24 mouse cellular contexts compared by ENCODE assay signal in genomic region chr9:110440559-110440958, GRCm38 (mm10). TPM values are rescaled to one million over a fixed set of nuclear protein-coding genes. Genes with fewer than 3 reads are reported as not detected.
DNase-seq lines count a peak whose midpoint lies in the region; ATAC-seq lines count a peak whose summit lies in the region.
"Had no signal": no experiment of that assay in that cellular context is flagged by ENCODE, and none has a peak within 500 bp of the region (broad histone marks: within the 10 kb centered on the region; RNA-seq: fewer than 3 reads in every experiment).

No protein-coding gene starts in this region.

- no peak overlapping the region for H3K27ac ChIP-seq in midbrain, embryonic 11.5 days (ENCODE audit: low read depth, low read length)
- H3K27ac ChIP-seq in midbrain, embryonic 14.5 days (replicated peaks; ENCODE audit: low read depth, low read length): no peak overlapping the region
- H3K27ac ChIP-seq in liver, embryonic 12.5 days: peak overlapping the region; percentile 36
- no peak overlapping the region for H3K27ac ChIP-seq in heart, embryonic 10.5 days
- H3K27ac ChIP-seq: embryonic facial prominence, embryonic 13.5 days; forebrain, embryonic 12.5 days; limb, embryonic 15.5 days; neural tube, embryonic 15.5 days; stomach, postnatal 0 days had no signal

- no peak overlapping the region for H3K4me2 ChIP-seq in midbrain, embryonic 11.5 days
- H3K4me2 ChIP-seq in midbrain, embryonic 14.5 days (ENCODE audit: low read length): no peak overlapping the region
- 0 out of 2 replicates have a peak overlapping the region, but pooled peaks have one; percentile 20 for H3K4me2 ChIP-seq in liver, embryonic 12.5 days
- H3K4me2 ChIP-seq: embryonic facial prominence, embryonic 13.5 days; forebrain, embryonic 12.5 days; heart, embryonic 11.5 days; limb, embryonic 15.5 days; neural tube, embryonic 15.5 days had no signal

- no peak for ATAC-seq in midbrain, embryonic 11.5 days (ENCODE audit: low FRiP score)
- ATAC-seq in midbrain, embryonic 14.5 days (ENCODE audit: low FRiP score, low TSS enrichment): no peak
- peak; percentile 61 for ATAC-seq in liver, embryonic 12.5 days
- ATAC-seq: CD4-positive, CD25-positive, alpha-beta regulatory T cell, adult 4 months had no signal

- no peaks in the 10 kb centered on the region; the same call in 1 of the 2 replicates for H3K36me3 ChIP-seq in midbrain, embryonic 11.5 days (ENCODE audit: control insufficient read depth, insufficient read depth, low read length)
- peaks cover 30% of the 10 kb centered on the region for H3K36me3 ChIP-seq in midbrain, embryonic 14.5 days (ENCODE audit: control insufficient read depth, insufficient read depth, low read length)
- H3K36me3 ChIP-seq in liver, embryonic 12.5 days: peaks cover 10% of the 10 kb centered on the region
- H3K36me3 ChIP-seq in megakaryocyte, embryonic 14.5 days (replicated peaks; ENCODE audit: low read length): peaks cover 64% of the 10 kb centered on the region
- H3K36me3 ChIP-seq in heart, embryonic 10.5 days: peaks cover 50% of the 10 kb centered on the region

- H3K9ac ChIP-seq in midbrain, embryonic 11.5 days (ENCODE audit: low read length): no peak overlapping the region
- H3K9ac ChIP-seq in midbrain, embryonic 14.5 days (replicated peaks; ENCODE audit: low read length): no peak overlapping the region
- no peak overlapping the region for H3K9ac ChIP-seq in liver, embryonic 12.5 days
- H3K9ac ChIP-seq: embryonic facial prominence, embryonic 13.5 days; forebrain, embryonic 12.5 days; limb, embryonic 15.5 days; neural tube, embryonic 15.5 days had no signal

- peak; percentile 72 for DNase-seq in midbrain, embryonic 11.5 days (ENCODE audit: low spot score, missing footprints)
- DNase-seq in midbrain, embryonic 14.5 days: no peak
- no peak for DNase-seq in adrenal gland, postnatal 4 days (ENCODE audit: low spot score in 2 of 2)
- no peak for DNase-seq in adipocyte (ENCODE audit: low spot score)
- DNase-seq in heart, embryonic 10.5 days (ENCODE audit: low spot score): no peak
- no peak for DNase-seq in lung, adult 18-20 months
- DNase-seq: adrenal gland, adult 2 months; cerebellum, adult 18-20 months; cerebellum, postnatal 25 days; embryo, embryonic 11 days; thymus, adult 2 months had no signal

- no peaks in the 10 kb centered on the region for H3K9me3 ChIP-seq in midbrain, embryonic 11.5 days (ENCODE audit: control insufficient read depth, low read length)
- no peaks in the 10 kb centered on the region for H3K9me3 ChIP-seq in midbrain, embryonic 14.5 days (ENCODE audit: control insufficient read depth, low read length)
- no peaks in the 10 kb centered on the region for H3K9me3 ChIP-seq in liver, embryonic 12.5 days (replicated peaks)
- no peaks in the 10 kb centered on the region for H3K9me3 ChIP-seq in megakaryocyte, embryonic 14.5 days
- no peaks in the 10 kb centered on the region for H3K9me3 ChIP-seq in heart, embryonic 10.5 days
- H3K9me3 ChIP-seq: embryonic facial prominence, embryonic 13.5 days; forebrain, embryonic 12.5 days; limb, embryonic 15.5 days; neural tube, embryonic 15.5 days had no signal

- no peaks in the 10 kb centered on the region for H3K4me1 ChIP-seq in midbrain, embryonic 11.5 days (ENCODE audit: control insufficient read depth, insufficient read depth, low read length)
- no peaks in the 10 kb centered on the region for H3K4me1 ChIP-seq in midbrain, embryonic 14.5 days (ENCODE audit: control insufficient read depth, insufficient read depth, low read length)
- H3K4me1 ChIP-seq in liver, embryonic 12.5 days: peaks cover 16% of the 10 kb centered on the region
- H3K4me1 ChIP-seq in megakaryocyte, embryonic 14.5 days: peaks cover 68% of the 10 kb centered on the region
- no peaks in the 10 kb centered on the region for H3K4me1 ChIP-seq in heart, embryonic 10.5 days
- H3K4me1 ChIP-seq: embryonic facial prominence, embryonic 13.5 days; forebrain, embryonic 12.5 days; limb, embryonic 15.5 days; neural tube, embryonic 15.5 days had no signal

- H3K27me3 ChIP-seq in midbrain, embryonic 11.5 days (ENCODE audit: control insufficient read depth, insufficient read depth, low read length): no peaks in the 10 kb centered on the region
- no peaks in the 10 kb centered on the region for H3K27me3 ChIP-seq in midbrain, embryonic 14.5 days (ENCODE audit: control insufficient read depth, insufficient read depth, low read length)
- no peaks in the 10 kb centered on the region for H3K27me3 ChIP-seq in liver, embryonic 12.5 days (replicated peaks)
- no peaks in the 10 kb centered on the region for H3K27me3 ChIP-seq in megakaryocyte, embryonic 14.5 days (replicated peaks)
- no peaks in the 10 kb centered on the region for H3K27me3 ChIP-seq in heart, embryonic 10.5 days (ENCODE audit: insufficient read depth, poor library complexity, severe bottlenecking)
- H3K27me3 ChIP-seq: embryonic facial prominence, embryonic 13.5 days; forebrain, embryonic 12.5 days; limb, embryonic 15.5 days; neural tube, embryonic 15.5 days had no signal

- WGBS in midbrain, embryonic 11.5 days: 91% methylated on average over 6 of the region's 6 CpGs
- WGBS in midbrain, embryonic 14.5 days: 89% methylated on average over 6 of the region's 6 CpGs
- 37% methylated on average over 6 of the region's 6 CpGs for WGBS in liver, embryonic 12.5 days (ENCODE audit: insufficient replicate concordance)
- 89% methylated on average over 6 of the region's 6 CpGs for WGBS in heart, embryonic 10.5 days

- H3K4me3 ChIP-seq in midbrain, embryonic 11.5 days (ENCODE audit: low read depth, low read length): no peak overlapping the region
- H3K4me3 ChIP-seq in midbrain, embryonic 14.5 days (replicated peaks; ENCODE audit: low read depth, low read length): no peak overlapping the region
- H3K4me3 ChIP-seq in liver, embryonic 12.5 days: no peak overlapping the region
- peak overlapping the region; percentile 80 for H3K4me3 ChIP-seq in megakaryocyte, embryonic 14.5 days (replicated peaks)
- H3K4me3 ChIP-seq in heart, embryonic 10.5 days: no peak overlapping the region
- H3K4me3 ChIP-seq: embryonic facial prominence, embryonic 13.5 days; erythroblast, embryonic 14.5 days; forebrain, embryonic 12.5 days; limb, embryonic 15.5 days; neural tube, embryonic 15.5 days had no signal

RNA-seq across cellular contexts. Expression of gene Ngp, which starts 21.0 kb away (rescaled TPM):
- polyA plus RNA-seq in midbrain, embryonic 11.5 days (2014; fragmentation: Nextera tagmentation; extraction: Ambion mirVana): 0.18 and 0.55 TPM in 2 replicates
- polyA plus RNA-seq in midbrain, embryonic 14.5 days (2014; fragmentation: Nextera tagmentation; extraction: Ambion mirVana): 0.34 TPM in 1 of 2 replicates, not detected in the other
- polyA plus RNA-seq in liver, embryonic 12.5 days (2016; fragmentation: Nextera tagmentation; extraction: Ambion mirVana): 38.3 and 43.4 TPM in 2 replicates
- 8.2 TPM in 1 of 2 replicates, not detected in the other for polyA plus RNA-seq in megakaryocyte, embryonic 14.5 days (2012; ENCODE audit: insufficient read depth, low replicate concordance)
- total RNA-seq in adrenal gland, postnatal 4 days (2021): 10 to 100 TPM; 24.9 to 79.3 TPM
- polyA plus RNA-seq in heart, embryonic 10.5 days (2016; fragmentation: Nextera tagmentation; extraction: Ambion mirVana): not detected in 2 replicates
- total RNA-seq: gastrocnemius, adult 18-20 months had no signal
- polyA plus RNA-seq: adrenal gland, adult 2 months; CD4-positive, CD25-positive, alpha-beta regulatory T cell, adult 4 months; kidney, embryonic 14.5 days; urinary bladder, adult 2 months had no signal

RNA-seq across cellular contexts. Expression of gene Ptpn23, which starts 32.5 kb away (rescaled TPM):
- polyA plus RNA-seq in midbrain, embryonic 11.5 days (2014; fragmentation: Nextera tagmentation; extraction: Ambion mirVana): 12.9 and 13.8 TPM in 2 replicates
- polyA plus RNA-seq in midbrain, embryonic 14.5 days (2014; fragmentation: Nextera tagmentation; extraction: Ambion mirVana): 22.1 and 22.4 TPM in 2 replicates
- 5.9 and 7.4 TPM in 2 replicates for polyA plus RNA-seq in liver, embryonic 12.5 days (2016; fragmentation: Nextera tagmentation; extraction: Ambion mirVana)
- polyA plus RNA-seq in megakaryocyte, embryonic 14.5 days (2012; ENCODE audit: insufficient read depth, low replicate concordance): 62.2 and 88.1 TPM in 2 replicates
- 10 to 100 TPM; 55.4 to 64.8 TPM for total RNA-seq in adrenal gland, postnatal 4 days (2021)
- polyA plus RNA-seq in heart, embryonic 10.5 days (2016; fragmentation: Nextera tagmentation; extraction: Ambion mirVana): 14.6 and 18.4 TPM in 2 replicates

RNA-seq across cellular contexts. Expression of gene Klhl18, which starts 35.9 kb away (rescaled TPM):
- polyA plus RNA-seq in midbrain, embryonic 11.5 days (2014; fragmentation: Nextera tagmentation; extraction: Ambion mirVana): 8.5 and 8.6 TPM in 2 replicates
- polyA plus RNA-seq in midbrain, embryonic 14.5 days (2014; fragmentation: Nextera tagmentation; extraction: Ambion mirVana): 18.7 and 20.4 TPM in 2 replicates
- 3.6 and 3.8 TPM in 2 replicates for polyA plus RNA-seq in liver, embryonic 12.5 days (2016; fragmentation: Nextera tagmentation; extraction: Ambion mirVana)
- 10.0 and 10.6 TPM in 2 replicates for polyA plus RNA-seq in megakaryocyte, embryonic 14.5 days (2012; ENCODE audit: insufficient read depth, low replicate concordance)
- 10 to 100 TPM; 11.2 to 12.0 TPM for total RNA-seq in adrenal gland, postnatal 4 days (2021)
- 9.0 and 10.0 TPM in 2 replicates for polyA plus RNA-seq in heart, embryonic 10.5 days (2016; fragmentation: Nextera tagmentation; extraction: Ambion mirVana)

RNA-seq across cellular contexts. Expression of gene Kif9, which starts 36.2 kb away (rescaled TPM):
- polyA plus RNA-seq in midbrain, embryonic 11.5 days (2014; fragmentation: Nextera tagmentation; extraction: Ambion mirVana): 0.54 and 1.3 TPM in 2 replicates
- polyA plus RNA-seq in midbrain, embryonic 14.5 days (2014; fragmentation: Nextera tagmentation; extraction: Ambion mirVana): 2.4 and 3.4 TPM in 2 replicates
- 0.26 and 0.39 TPM in 2 replicates for polyA plus RNA-seq in liver, embryonic 12.5 days (2016; fragmentation: Nextera tagmentation; extraction: Ambion mirVana)
- polyA plus RNA-seq in megakaryocyte, embryonic 14.5 days (2012; ENCODE audit: insufficient read depth, low replicate concordance): 0.18 TPM in 1 of 2 replicates, not detected in the other
- total RNA-seq in adrenal gland, postnatal 4 days (2021): under 1 TPM; 0.76 to 0.95 TPM
- 0.62 and 0.64 TPM in 2 replicates for polyA plus RNA-seq in heart, embryonic 10.5 days (2016; fragmentation: Nextera tagmentation; extraction: Ambion mirVana)
- total RNA-seq: gastrocnemius, adult 18-20 months had no signal
- polyA plus RNA-seq: erythroblast, embryonic 14.5 days had no signal
